In genomic region chr12:29971795-29972464, GRCm38 (mm10) we compare ENCODE assay signal across 19 mouse cellular contexts. TPM values are rescaled to one million over a fixed set of nuclear protein-coding genes. Genes with fewer than 3 reads are reported as not detected.
DNase-seq lines count a peak whose midpoint lies in the region; ATAC-seq and TF ChIP-seq lines count a peak whose summit lies in the region.
"Had no signal": no experiment of that assay in that cellular context is flagged by ENCODE, and none has a peak within 500 bp of the region (broad histone marks: within the 10 kb centered on the region; RNA-seq: fewer than 3 reads in every experiment).

No protein-coding gene starts in this region.

- peaks cover 14% of the 10 kb centered on the region for H3K4me1 ChIP-seq in heart, adult 2 months (ENCODE audit: control insufficient read depth, insufficient read depth, low read length)
- no peaks in the 10 kb centered on the region; the same call in 1 of the 2 replicates for H3K4me1 ChIP-seq in kidney, embryonic 14.5 days (ENCODE audit: control insufficient read depth, insufficient read depth, low read length)
- no peaks in the 10 kb centered on the region for H3K4me1 ChIP-seq in kidney, adult 2 months (ENCODE audit: control insufficient read depth, insufficient read depth, low read length)
- peaks cover 17% of the 10 kb centered on the region for H3K4me1 ChIP-seq in embryonic facial prominence, embryonic 14.5 days (ENCODE audit: control insufficient read depth, insufficient read depth, low read length)
- H3K4me1 ChIP-seq: forebrain, embryonic 13.5 days; midbrain, embryonic 12.5 days had no signal

- no peak for TF ChIP-seq POLR2A in heart, adult 2 months (IDR thresholded peaks at IDR 0.05; ENCODE audit: insufficient read depth, low read depth, low read length)
- TF ChIP-seq POLR2A in kidney, adult 2 months (IDR thresholded peaks at IDR 0.05; ENCODE audit: low read depth, low read length): no peak

- H3K27ac ChIP-seq in heart, adult 2 months: peak overlapping the region; percentile 2; the same call in 1 of the 2 replicates
- H3K27ac ChIP-seq in kidney, embryonic 14.5 days (ENCODE audit: low read depth, low read length): peak overlapping the region; percentile 9; the same call in 1 of the 2 replicates
- no peak overlapping the region for H3K27ac ChIP-seq in kidney, adult 2 months (ENCODE audit: insufficient read depth, low read depth, low read length)
- peak overlapping the region; percentile 28; the same call in 1 of the 2 replicates for H3K27ac ChIP-seq in embryonic facial prominence, embryonic 14.5 days (replicated peaks; ENCODE audit: low read depth, low read length)
- H3K27ac ChIP-seq: forebrain, embryonic 13.5 days; hindbrain, postnatal 0 days; macrophage; midbrain, embryonic 12.5 days; stomach, postnatal 0 days had no signal

- WGBS in heart, adult 2 months: 56% methylated on average over 7 of the region's 7 CpGs
- 78% methylated on average over 7 of the region's 7 CpGs for WGBS in kidney, embryonic 14.5 days
- WGBS in kidney, adult 2 months: 72% methylated on average over 7 of the region's 7 CpGs
- WGBS in embryonic facial prominence, embryonic 14.5 days: 75% methylated on average over 7 of the region's 7 CpGs

- H3K4me2 ChIP-seq in kidney, embryonic 14.5 days (replicated peaks; ENCODE audit: low read depth, low read length): no peak overlapping the region
- H3K4me2 ChIP-seq in embryonic facial prominence, embryonic 14.5 days (ENCODE audit: low read depth, low read length): no peak overlapping the region
- H3K4me2 ChIP-seq: forebrain, embryonic 13.5 days; midbrain, embryonic 12.5 days had no signal

- no peak overlapping the region for H3K9ac ChIP-seq in heart, adult 2 months (ENCODE audit: low read depth, low read length)
- H3K9ac ChIP-seq in kidney, embryonic 14.5 days (ENCODE audit: low read depth, low read length): no peak overlapping the region
- H3K9ac ChIP-seq in embryonic facial prominence, embryonic 14.5 days (ENCODE audit: low read depth, low read length): no peak overlapping the region
- H3K9ac ChIP-seq: forebrain, embryonic 13.5 days; midbrain, embryonic 12.5 days had no signal

- H3K79me2 ChIP-seq in heart, adult 2 months (replicated peaks; ENCODE audit: control insufficient read depth, insufficient read depth, low read length): no peaks in the 10 kb centered on the region

- intact Hi-C loops in heart, adult 2 months (cut with DNase I): loop anchor here (2.0 kb wide), 1 partner anchor 43 kb away; no protein-coding TSS in a partner anchor

- no peaks in the 10 kb centered on the region for H3K9me3 ChIP-seq in kidney, embryonic 14.5 days (ENCODE audit: control insufficient read depth, low read length)
- no peaks in the 10 kb centered on the region for H3K9me3 ChIP-seq in embryonic facial prominence, embryonic 14.5 days (ENCODE audit: control insufficient read depth, low read length)
- H3K9me3 ChIP-seq: forebrain, embryonic 13.5 days; midbrain, embryonic 12.5 days had no signal

- no peak for TF ChIP-seq CTCF in heart, adult 2 months (IDR thresholded peaks at IDR 0.05)
- no peak for TF ChIP-seq CTCF in kidney, adult 2 months (conservative IDR thresholded peaks at IDR 0.05; ENCODE audit: insufficient read depth, insufficient read length, low read depth, low read length)

- no peaks in the 10 kb centered on the region for H3K27me3 ChIP-seq in heart, adult 2 months (ENCODE audit: control insufficient read depth, insufficient read depth, low read length)
- H3K27me3 ChIP-seq in kidney, embryonic 14.5 days (ENCODE audit: control insufficient read depth, insufficient read depth, low read length): no peaks in the 10 kb centered on the region
- no peaks in the 10 kb centered on the region for H3K27me3 ChIP-seq in kidney, adult 2 months (replicated peaks; ENCODE audit: control insufficient read depth, insufficient read depth, low read length)
- H3K27me3 ChIP-seq in embryonic facial prominence, embryonic 14.5 days (replicated peaks; ENCODE audit: control insufficient read depth, insufficient read depth, low read length): no peaks in the 10 kb centered on the region
- H3K27me3 ChIP-seq: forebrain, embryonic 13.5 days; midbrain, embryonic 12.5 days had no signal

- no peak for ATAC-seq in kidney, embryonic 14.5 days (ENCODE audit: low FRiP score, low TSS enrichment)
- ATAC-seq in embryonic facial prominence, embryonic 14.5 days (ENCODE audit: low read depth): no peak
- ATAC-seq: forebrain, embryonic 13.5 days; hindbrain, postnatal 0 days had no signal

- DNase-seq in heart, adult 2 months: no peak
- DNase-seq in heart, adult 11 months: no peak
- no peak for DNase-seq in kidney, adult 2 months
- DNase-seq in adipocyte (ENCODE audit: low spot score) (peak; percentile 88), MN1 (ENCODE audit: low spot score) (no peak)
- DNase-seq in embryonic facial prominence, embryonic 14.5 days (ENCODE audit: low spot score): no peak
- DNase-seq: cerebellum, adult 9-11 months; gastrocnemius, postnatal 36 days; kidney, adult 8-10 months; layer of hippocampus, postnatal 36 days; left cerebral cortex, postnatal 4 days; right cerebral cortex, postnatal 25 days had no signal

- peaks cover 16% of the 10 kb centered on the region for H3K36me3 ChIP-seq in heart, adult 2 months (ENCODE audit: control insufficient read depth, insufficient read depth, low read length)
- peaks cover 27% of the 10 kb centered on the region for H3K36me3 ChIP-seq in kidney, embryonic 14.5 days (ENCODE audit: control insufficient read depth, insufficient read depth, low read length)
- H3K36me3 ChIP-seq in kidney, adult 2 months (ENCODE audit: control insufficient read depth, insufficient read depth, low read length): no peaks in the 10 kb centered on the region
- H3K36me3 ChIP-seq in embryonic facial prominence, embryonic 14.5 days (ENCODE audit: control insufficient read depth, insufficient read depth, low read length): peaks cover 28% of the 10 kb centered on the region

- no peak overlapping the region for H3K4me3 ChIP-seq in heart, adult 2 months
- no peak overlapping the region for H3K4me3 ChIP-seq in kidney, embryonic 14.5 days (ENCODE audit: low read length)
- H3K4me3 ChIP-seq in kidney, adult 2 months (ENCODE audit: insufficient read depth, low read depth, low read length): no peak overlapping the region
- H3K4me3 ChIP-seq in embryonic facial prominence, embryonic 14.5 days (ENCODE audit: low read depth, low read length): no peak overlapping the region
- H3K4me3 ChIP-seq: forebrain, embryonic 13.5 days; midbrain, embryonic 12.5 days had no signal

- TF ChIP-seq EP300 in heart, adult 2 months (IDR thresholded peaks at IDR 0.05; ENCODE audit: insufficient read depth, low read depth, low read length): no peak

RNA-seq across cellular contexts. Expression of gene Pxdn, which starts 34.5 kb away (rescaled TPM):
- total RNA-seq in heart, adult 2 months (2021): 10 to 100 TPM; 28.7 to 41.0 TPM
- polyA plus RNA-seq in heart, adult 2 months (2012; rRNA removed): 69.4 and 92.3 TPM in 2 replicates
- 61.6 and 120 TPM in 2 replicates for polyA plus RNA-seq in kidney, embryonic 14.5 days (2014; fragmentation: Nextera tagmentation; extraction: Ambion mirVana)
- 24.0 and 29.2 TPM in 2 replicates for polyA plus RNA-seq in kidney, adult 2 months (2012; rRNA removed)
- polyA plus RNA-seq in embryonic facial prominence, embryonic 14.5 days (2014; fragmentation: Nextera tagmentation; extraction: Ambion mirVana): 128 and 139 TPM in 2 replicates
- total RNA-seq: hematopoietic stem cell, adult 5-6 weeks had no signal
- polyA plus RNA-seq: macrophage had no signal
